Mouse (Mus musculus) T-helper 17 cell (primary cell): ENCODE data around the gene Tmem274.

Experiments used
- in situ Hi-C, 2 experiments: fragments of 300-600 bp; cut with MboI, MseI; formaldehyde crosslinking; loops; 1 replicate in 1 of 2; 2 replicates in 1 of 2; pipeline ENCODE4 v1.15.1; 2025; ENCODE audit warnings: high pct_unique_total_duplicates in 2 of 2

Gene Tmem274

GRCm38 (mm10) chr4:149521258-149521657 is 44.1 kb downstream of the Tmem274 start:
- in situ Hi-C loops: no loop called here

- in situ Hi-C loops: no loop called here
These were observed 46.8 kb downstream of the Tmem274 start for GRCm38 (mm10) chr4:149523961-149524360.

DNA sequence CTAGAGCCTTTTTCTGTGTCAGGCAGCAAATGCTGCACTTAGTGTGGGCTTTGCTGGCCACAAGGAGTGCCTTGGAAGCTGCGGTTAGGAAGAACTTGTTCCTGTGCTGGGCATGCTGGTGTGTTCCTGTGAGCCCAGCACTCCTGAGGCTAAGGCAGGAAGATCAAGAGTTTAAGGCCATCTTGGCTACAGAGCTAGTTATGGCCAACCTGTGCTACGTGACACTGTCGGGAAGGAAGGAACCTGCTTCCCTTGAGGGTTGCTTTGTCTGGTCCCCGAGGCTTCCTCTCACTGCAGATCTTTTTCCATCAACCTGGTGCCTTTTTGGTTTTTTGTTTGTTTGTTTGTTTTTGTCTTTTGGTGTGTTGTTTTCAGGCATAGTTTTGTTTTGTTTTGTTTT is 48.0 kb downstream of the Tmem274 start:
- in situ Hi-C loops: no loop called here

GRCm38 (mm10) chr4:149525811-149526210 is 48.6 kb downstream of the Tmem274 start:
- in situ Hi-C loops: no loop called here

DNA sequence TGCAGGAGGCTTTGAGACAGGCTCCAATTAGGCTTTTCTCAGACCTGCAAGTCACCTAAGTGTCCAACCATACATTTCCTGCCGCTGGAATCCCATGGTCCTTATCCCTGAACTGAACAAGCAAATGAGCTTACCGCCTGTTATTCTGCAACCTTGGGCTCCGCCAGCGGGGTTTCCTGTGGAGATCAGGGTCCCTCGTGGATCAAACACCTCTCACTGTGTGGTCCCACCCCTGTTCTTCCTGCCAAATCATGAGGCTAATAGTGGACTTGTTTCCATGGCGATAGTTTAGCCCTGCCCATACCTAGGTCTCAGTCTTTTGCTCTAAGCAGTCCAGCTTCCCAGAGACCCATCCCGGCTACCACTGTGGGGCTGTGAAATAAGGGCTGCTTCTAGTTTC is 49.2 kb downstream of the Tmem274 start:
- in situ Hi-C loops: no loop called here

- in situ Hi-C loops: no loop called here
These were observed 50.6 kb downstream of the Tmem274 start for GRCm38 (mm10) chr4:149527621-149528354.

DNA sequence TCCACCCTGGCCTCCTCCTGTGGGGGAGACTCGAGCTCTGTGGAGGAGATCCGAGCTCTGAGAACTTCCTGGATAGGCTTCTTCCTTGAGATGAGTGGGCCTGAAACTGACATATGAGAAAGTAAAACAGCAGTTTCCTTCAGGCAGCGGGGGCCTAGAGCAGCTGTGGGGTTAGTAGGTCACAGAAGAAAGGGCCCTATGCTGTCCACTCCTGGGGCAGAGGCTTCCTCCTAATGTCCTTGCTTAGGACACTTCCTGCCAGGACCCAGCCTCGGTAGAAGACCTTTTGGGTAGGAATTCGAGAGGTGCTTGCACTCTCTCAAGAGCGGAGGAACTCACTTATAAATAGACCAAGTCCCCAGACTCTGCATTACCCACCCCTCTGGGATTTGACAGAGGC is 52.5 kb downstream of the Tmem274 start:
- in situ Hi-C loops: no loop called here
